Mouse (Mus musculus) regulatory T cell (primary cell): ENCODE results near the gene Mfsd6l.

Experiments used
- in situ Hi-C: fragments of 300-600 bp; cut with MboI, MseI; formaldehyde crosslinking; loops from one replicate; pipeline ENCODE4 v1.15.1; 2025; ENCODE audit warnings: high pct_unique_total_duplicates

The Mfsd6l gene

DNA sequence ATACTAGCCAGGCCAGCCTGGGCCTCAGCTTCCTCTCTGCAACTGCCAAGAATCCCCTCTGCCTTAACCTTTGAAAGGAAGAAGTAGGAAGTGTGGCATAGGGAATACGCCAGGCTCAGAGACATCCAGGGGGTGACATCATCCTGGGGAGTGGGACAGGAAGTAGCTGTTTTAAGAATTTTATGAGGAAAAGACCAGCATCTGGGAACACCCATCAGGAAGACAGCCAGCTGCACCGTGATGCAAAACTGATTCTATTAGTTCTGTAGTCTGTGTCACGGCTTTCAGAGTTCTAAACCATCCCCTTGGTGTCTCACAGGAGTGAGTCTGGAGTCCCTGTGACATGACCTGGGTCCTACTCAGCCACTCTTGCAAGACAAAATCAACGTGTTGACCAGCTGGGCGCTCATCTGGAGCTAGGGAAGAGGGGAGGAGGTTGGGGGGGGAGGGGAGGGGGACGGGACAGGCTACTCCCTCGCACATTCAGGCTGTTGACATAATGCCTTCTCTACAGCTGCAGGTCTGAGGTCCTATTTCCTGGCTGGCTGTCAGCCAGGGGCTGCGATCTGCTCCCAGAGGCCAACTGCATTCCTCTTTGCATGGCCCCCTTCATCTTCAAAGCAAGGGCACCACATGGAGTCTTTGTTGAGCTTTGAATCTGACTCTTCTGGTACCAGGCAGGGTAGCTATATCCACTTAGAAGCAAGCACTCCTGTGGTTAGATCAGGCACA, 46.4 kb downstream of the Mfsd6l start:
- in situ Hi-C loops, result loop anchor here (25.0 kb wide), 1 partner anchor 610 kb away; no protein-coding TSS in a partner anchor

- in situ Hi-C loops, result loop anchor here (25.0 kb wide), 1 partner anchor 605 kb away; no protein-coding TSS in a partner anchor
Observed at GRCm38 (mm10) chr11:68607046-68607445, 51.1 kb downstream of the Mfsd6l start.
